Mouse (Mus musculus) spleen, embryonic (tissue): ENCODE measurements at regions not wholly inside any gene's neighbourhood (a gene's known extent, or its start where the extent isn't known, plus 50 kb on each side); places are given as distances from the start of the nearest gene placed in this dataset.

Experiments
- CTCF ChIA-PET: fragments of 350-600 bp; sonication (Branson Sonifier 250); formaldehyde crosslinking; loops from one replicate; lab custom pipeline; 2022; lab: Charles Lee

GRCm38 (mm10) chr2:124952212-124952611 is 115.7 kb upstream of the Slc24a5 start:
- CTCF ChIA-PET = no interaction called here

- CTCF ChIA-PET = no interaction called here
Observed at GRCm38 (mm10) chr2:124953015-124953414, 114.9 kb upstream of the Slc24a5 start.

GRCm38 (mm10) chr2:124955843-124956242 is 112.1 kb upstream of the Slc24a5 start:
- CTCF ChIA-PET = no interaction called here

DNA sequence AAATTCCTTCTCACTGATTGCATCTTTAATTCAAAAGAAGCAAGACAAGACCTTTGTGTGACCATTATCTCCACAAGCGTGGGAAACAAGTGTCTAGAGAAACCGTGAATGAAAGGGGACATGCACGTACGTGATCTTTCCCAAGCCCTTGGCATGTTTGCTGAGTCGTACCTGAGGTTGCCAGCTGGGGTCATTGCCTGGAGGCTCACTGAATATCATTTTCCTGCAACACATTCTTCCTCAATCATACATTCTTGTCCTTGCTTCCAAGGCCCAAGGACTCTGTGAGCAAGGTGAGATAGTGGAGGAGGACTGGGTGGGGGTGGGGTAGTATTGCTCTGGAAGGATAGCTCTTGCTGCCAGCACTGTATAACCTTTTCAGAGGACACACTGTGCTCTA is 108.5 kb upstream of the Slc24a5 start:
- CTCF ChIA-PET = no interaction called here

DNA sequence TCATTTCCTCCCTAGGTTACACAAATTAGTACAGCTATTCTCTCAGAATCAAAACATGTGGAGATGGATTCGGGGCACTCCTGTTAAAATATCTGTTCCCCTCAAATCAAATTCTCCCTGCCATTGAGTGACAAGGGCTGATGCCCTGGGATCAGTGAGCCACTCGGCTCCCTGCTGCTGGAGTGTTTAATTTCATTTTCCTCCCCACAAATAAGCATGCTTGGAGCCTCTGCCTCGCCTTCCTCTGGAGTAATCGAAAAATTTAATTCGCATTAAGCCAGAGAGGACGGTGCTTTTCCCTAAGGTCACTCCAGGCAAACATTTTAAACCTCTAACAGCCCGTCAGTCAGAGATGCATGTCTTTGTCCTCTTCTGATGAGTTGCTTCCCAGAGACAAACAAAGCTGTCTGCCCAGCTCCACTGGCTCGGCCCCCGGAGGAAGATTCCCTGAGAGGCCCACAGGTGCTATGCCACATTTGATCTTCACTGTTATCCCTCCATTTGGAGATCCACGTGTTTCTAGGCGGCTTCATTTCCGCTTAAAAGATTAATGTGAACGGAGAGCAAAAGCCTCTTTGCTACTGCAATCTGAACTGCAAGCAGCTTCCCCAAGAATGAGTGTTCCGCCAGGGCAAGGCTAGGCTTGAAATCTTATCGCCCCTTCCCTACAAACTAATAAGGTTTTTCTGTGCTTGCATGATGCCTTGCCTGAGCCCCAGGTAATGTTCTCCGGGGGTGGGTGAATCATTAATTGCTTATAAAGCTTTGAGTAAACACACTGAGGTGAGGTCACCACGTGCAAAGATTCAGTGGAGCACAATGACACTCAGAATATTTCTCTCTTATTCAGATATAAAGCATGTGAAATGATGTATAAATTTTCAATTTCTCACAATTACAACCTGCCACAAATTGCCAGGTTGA is 95.8 kb upstream of the Slc24a5 start:
- CTCF ChIA-PET = no interaction called here

DNA sequence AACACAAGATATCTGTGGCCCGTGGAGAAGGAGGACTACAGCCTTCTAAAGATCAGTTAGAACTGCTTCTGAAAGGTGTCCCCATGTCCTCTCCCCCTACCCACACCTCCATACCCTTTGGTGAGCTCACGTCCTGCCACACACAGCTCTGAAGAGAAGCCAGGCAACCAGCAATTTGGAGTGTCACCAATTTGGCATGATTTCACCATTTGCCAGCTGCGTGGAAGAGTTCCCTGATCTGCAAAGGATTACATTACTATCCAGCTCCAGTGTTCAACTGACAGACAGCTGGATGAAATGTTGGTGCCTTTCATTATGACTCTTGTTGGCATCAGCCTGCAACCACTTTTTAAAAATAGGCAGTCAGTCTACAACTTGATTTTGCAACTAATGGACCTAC is 92.8 kb upstream of the Slc24a5 start:
- CTCF ChIA-PET = no interaction called here

DNA sequence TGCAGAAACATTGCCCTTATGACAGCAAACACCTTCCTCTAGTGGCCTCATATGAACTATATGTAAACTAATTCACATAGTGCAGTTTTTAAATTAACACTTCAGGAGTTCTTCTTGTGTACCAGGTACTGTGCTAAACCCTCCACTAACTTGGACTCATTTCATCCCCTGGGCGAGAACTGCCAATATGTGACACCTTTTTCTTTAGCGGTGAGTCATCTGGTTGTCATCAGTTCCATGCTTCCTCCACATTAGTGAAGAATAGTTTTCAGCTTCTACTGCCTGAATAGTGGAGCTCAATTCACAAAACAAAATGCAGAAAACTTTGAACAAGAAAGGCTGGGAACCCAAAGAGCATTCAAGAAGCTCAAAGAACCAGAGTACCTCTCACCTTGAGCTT is 76.9 kb upstream of the Slc24a5 start:
- CTCF ChIA-PET = no interaction called here

GRCm38 (mm10) chr2:125015007-125015406 is 52.9 kb upstream of the Slc24a5 start:
- CTCF ChIA-PET = no interaction called here

DNA sequence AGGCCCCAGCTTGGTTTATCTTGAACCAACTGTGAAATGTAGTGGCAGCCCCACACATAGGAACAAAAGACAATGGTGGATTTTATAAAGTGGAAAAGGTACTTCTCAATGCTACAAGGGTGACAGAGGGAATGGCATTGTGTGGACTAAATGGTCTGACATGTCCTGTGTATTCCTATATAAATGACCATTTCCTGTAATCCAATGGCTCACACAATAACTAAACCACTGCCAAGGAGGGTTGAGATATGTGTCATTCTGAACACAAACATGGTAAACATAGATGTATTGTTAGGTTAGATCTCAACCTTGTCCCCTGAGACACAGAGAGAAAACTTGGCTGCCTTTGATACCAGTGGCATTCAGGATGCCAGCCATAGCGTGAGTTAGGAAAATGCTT is 51.0 kb upstream of the Slc24a5 start:
- CTCF ChIA-PET = no interaction called here
